Mouse (Mus musculus) liver, embryonic 12.5 days (tissue): ENCODE measurements around the gene Ak3. TPM values are rescaled to one million over a fixed set of nuclear protein-coding genes. Genes with fewer than 3 reads are reported as not detected.
A peak's percentile ranks its signal among the peaks of the same experiment; 100 is the strongest.

Experiments
- ATAC-seq: fragments of 200-750 bp; cut with Nextera tagmentation; 2 replicates; pipeline ENCODE4 v1.8.0; 2017; ENCODE audit warnings: moderate number of reproducible peaks, mild to moderate bottlenecking, moderate library complexity
- H3K27ac ChIP-seq: fragments of 300-500 bp; sonication (generic); 2 replicates; pipeline ENCODE4 v1.5.1; 2016; ENCODE audit warnings: mild to moderate bottlenecking
- H3K27me3 ChIP-seq: fragments of 300-500 bp; sonication (generic); replicated peaks from 2 replicates; pipeline ENCODE4 v1.6.1; 2016; ENCODE audit warnings: mild to moderate bottlenecking, moderate library complexity
- H3K36me3 ChIP-seq: fragments of 300-500 bp; sonication (generic); 2 replicates; pipeline ENCODE4 v1.6.1; 2016; ENCODE audit warnings: mild to moderate bottlenecking, moderate library complexity
- H3K4me1 ChIP-seq: fragments of 300-500 bp; sonication (generic); 2 replicates; pipeline ENCODE4 v1.6.1; 2016
- H3K4me2 ChIP-seq: fragments of 300-500 bp; sonication (generic); 2 replicates; pipeline ENCODE4 v1.6.1; 2016; ENCODE audit warnings: mild to moderate bottlenecking, moderate library complexity
- H3K4me3 ChIP-seq: fragments of 300-500 bp; sonication (generic); 2 replicates; pipeline ENCODE4 v1.5.1; 2016; ENCODE audit warnings: mild to moderate bottlenecking, moderate library complexity
- H3K9ac ChIP-seq: fragments of 300-500 bp; sonication (generic); 2 replicates; pipeline ENCODE4 v1.6.1; 2016; ENCODE audit warnings: mild to moderate bottlenecking, moderate library complexity
- H3K9me3 ChIP-seq: fragments of 300-500 bp; sonication (generic); replicated peaks from 2 replicates; pipeline ENCODE4 v1.6.1; 2016; ENCODE audit warnings: mild to moderate bottlenecking, moderate library complexity
- WGBS: fragments of 180-500 bp; shearing (Covaris S2); methylation state at CpG from one replicate; pipeline ENCODE4 v1.1.7; 2016; ENCODE audit not compliant: insufficient replicate concordance; 5-methylcytosine and 5-hydroxymethylcytosine counted together
- polyA plus RNA-seq: library from polyadenylated mRNA; unstranded; fragments of >200 nt; fragmentation: Nextera tagmentation; extraction: Ambion mirVana; gene quantifications from 2 replicates; pipeline ENCODE4 v1.2.1, GENCODE M21; 2016

The Ak3 gene
- polyA plus RNA-seq, 1 experiment from 2014 or later: 59.3 TPM

DNA sequence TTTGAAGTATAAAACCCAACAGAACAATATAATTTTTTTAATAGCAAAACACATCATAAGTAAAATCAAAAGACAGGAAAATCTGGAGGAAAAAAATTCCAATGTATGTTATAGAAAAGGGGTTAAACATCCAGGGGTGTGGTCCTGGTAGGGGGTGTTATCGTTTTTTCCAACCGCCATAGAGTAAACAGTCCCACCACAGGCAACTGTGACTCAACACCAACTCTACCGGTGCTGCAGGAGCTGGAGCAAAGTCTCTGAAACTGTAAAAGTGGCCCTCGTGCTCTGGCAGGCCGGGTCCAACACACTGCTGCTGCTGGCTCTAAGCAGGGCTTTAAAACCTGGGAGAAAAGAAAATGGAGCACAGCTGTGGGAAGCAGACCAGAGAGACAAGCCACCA, 11.0 kb upstream of the Ak3 start:
- Histone ChIP-seq H3K4me2 (no peak overlapping the region), H3K27me3 (0 out of 2 replicates have a peak, but pooled peaks cover 4% of the 10 kb centered on the region), H3K36me3 (no peaks in the 10 kb centered on the region), H3K9ac (no peak overlapping the region), H3K4me3 (no peak overlapping the region), H3K4me1 (peaks cover 17% of the 10 kb centered on the region), H3K27ac (peak overlapping the region; percentile 34), H3K9me3 (no peaks in the 10 kb centered on the region)
- 51% methylated on average over 5 of the region's 5 CpGs for WGBS
- no peak for ATAC-seq

DNA sequence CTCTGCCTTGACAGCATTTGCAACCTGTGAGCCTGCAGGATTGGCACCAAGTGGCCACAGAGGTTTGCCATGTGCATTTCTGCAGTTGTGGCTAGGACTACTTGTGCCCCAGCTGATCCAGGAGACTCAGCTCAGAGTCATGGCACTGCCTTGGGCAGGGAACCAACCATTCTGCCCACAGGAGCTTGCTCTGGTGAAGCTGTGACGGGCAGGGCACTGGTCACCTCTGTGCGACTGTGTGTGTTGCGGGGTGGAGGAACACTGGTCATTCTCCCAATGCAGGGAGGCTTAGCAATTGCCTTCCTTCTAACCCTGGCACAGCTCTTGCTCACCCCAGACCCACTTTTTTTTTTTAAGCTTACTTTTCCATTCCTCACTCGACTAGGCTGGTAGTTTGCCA, 7.7 kb upstream of the Ak3 start:
- ATAC-seq: no peak
- Histone ChIP-seq H3K4me2 (no peak overlapping the region), H3K36me3 (no peaks in the 10 kb centered on the region), H3K27me3 (0 out of 2 replicates have a peak, but pooled peaks cover 4% of the 10 kb centered on the region), H3K9me3 (no peaks in the 10 kb centered on the region), H3K4me3 (no peak overlapping the region), H3K27ac (no peak overlapping the region), H3K4me1 (peaks cover 35% of the 10 kb centered on the region), H3K9ac (no peak overlapping the region)
- WGBS: 73% methylated on average over 4 of the region's 4 CpGs

DNA sequence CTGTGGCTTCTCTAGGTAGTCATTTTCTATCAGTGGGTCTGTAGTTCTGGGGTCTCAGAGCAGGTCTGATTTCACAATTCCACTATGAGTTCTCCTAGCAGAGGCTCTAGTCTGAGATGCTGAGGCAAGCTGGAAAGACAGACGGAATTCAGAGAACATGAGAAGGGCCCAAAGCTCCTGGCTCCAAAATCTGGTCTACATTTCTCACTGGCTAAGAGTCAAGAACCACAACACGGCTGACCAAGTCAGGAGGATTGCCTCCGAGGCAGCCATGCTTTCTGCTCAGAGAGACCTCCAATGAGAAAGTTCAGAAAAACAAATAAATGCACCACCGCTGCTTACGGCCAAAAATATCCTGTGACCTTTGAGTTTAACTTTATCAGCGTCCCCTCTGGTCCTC, 6.8 kb upstream of the Ak3 start:
- Histone ChIP-seq H3K9ac (no peak overlapping the region), H3K9me3 (no peaks in the 10 kb centered on the region), H3K4me3 (no peak overlapping the region), H3K4me2 (no peak overlapping the region), H3K4me1 (peaks cover 35% of the 10 kb centered on the region), H3K27ac (no peak overlapping the region), H3K36me3 (no peaks in the 10 kb centered on the region), H3K27me3 (0 out of 2 replicates have a peak, but pooled peaks cover 4% of the 10 kb centered on the region)
- ATAC-seq: no peak
- WGBS: 67% methylated on average over 6 of the region's 6 CpGs

DNA sequence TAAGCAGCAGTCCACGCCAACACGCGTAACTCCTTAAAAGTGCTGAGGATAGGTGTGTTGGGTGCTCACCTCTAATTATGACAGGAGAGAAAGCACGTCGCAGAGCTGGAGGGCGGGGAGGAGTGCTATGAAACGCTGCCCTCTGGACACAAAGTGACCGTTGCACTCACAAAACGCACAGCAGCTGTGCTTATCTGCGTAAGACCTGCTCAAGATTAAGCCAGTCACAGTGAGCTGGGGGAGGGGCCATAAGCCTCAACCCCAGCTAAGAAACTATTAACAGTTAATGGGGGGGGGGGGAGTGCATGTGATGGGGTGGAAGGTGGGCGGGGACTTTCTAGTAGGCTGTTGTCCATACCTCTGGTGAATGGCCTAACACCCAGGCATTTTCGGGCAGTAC, 5.0 kb upstream of the Ak3 start:
- Histone ChIP-seq H3K4me1 (peaks cover 42% of the 10 kb centered on the region), H3K27ac (no peak overlapping the region)
- WGBS: 47% methylated on average over 12 of the region's 12 CpGs

DNA sequence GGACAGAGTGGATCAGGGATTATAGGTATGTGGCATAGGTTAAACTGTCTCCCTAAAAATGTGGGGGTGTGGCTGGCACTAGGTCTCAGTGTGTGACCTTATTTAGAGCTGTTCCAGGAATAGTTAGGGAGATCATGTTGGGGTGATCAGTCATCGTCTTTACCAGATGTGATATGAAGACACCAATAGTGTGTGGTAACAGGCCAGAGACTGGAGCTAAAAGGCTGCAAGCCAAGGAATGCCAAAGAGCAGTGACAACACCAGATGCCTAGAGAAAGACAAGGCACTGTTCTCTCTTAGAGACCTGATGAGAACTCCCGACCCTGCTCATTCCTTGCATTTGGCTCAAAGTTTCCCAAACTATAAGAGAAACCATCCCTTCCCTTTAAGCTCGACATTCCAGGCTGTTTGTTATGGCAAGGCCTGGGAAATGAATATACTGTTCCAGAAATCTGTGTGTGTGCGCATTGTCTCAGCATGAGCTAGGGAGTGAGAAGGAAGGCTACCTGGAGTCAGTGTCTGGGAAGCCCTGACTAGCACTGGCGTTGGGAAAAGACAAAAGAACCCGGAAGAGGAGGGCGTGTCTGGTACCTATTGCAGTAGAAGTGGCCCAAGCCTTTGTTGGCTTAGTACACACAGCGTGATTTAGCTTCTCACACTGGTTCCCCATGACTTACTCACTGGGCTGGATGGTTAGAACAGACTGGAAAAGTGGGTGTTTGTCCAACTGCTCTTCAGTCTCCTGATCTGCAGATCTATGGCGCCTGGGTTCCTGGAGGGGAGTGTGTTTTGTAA, 2.6 kb upstream of the Ak3 start:
- Histone ChIP-seq H3K27ac (no peak overlapping the region), H3K4me2 (no peak overlapping the region), H3K9me3 (no peaks in the 10 kb centered on the region), H3K36me3 (no peaks in the 10 kb centered on the region), H3K27me3 (no peaks in the 10 kb centered on the region), H3K4me3 (no peak overlapping the region), H3K9ac (no peak overlapping the region), H3K4me1 (peaks cover 61% of the 10 kb centered on the region)
- WGBS: 70% methylated on average over 9 of the region's 9 CpGs
- ATAC-seq: no peak

More for the DNA sequence above, 5.0 kb upstream of the Ak3 start:
- Histone ChIP-seq H3K27me3 (0 out of 2 replicates have a peak, but pooled peaks cover 4% of the 10 kb centered on the region), H3K4me3 (no peak overlapping the region), H3K9ac (no peak overlapping the region), H3K4me2 (peak overlapping the region; percentile 20; the same call in 1 of the 2 replicates), H3K9me3 (no peaks in the 10 kb centered on the region), H3K36me3 (no peaks in the 10 kb centered on the region)
- ATAC-seq: no peak

DNA sequence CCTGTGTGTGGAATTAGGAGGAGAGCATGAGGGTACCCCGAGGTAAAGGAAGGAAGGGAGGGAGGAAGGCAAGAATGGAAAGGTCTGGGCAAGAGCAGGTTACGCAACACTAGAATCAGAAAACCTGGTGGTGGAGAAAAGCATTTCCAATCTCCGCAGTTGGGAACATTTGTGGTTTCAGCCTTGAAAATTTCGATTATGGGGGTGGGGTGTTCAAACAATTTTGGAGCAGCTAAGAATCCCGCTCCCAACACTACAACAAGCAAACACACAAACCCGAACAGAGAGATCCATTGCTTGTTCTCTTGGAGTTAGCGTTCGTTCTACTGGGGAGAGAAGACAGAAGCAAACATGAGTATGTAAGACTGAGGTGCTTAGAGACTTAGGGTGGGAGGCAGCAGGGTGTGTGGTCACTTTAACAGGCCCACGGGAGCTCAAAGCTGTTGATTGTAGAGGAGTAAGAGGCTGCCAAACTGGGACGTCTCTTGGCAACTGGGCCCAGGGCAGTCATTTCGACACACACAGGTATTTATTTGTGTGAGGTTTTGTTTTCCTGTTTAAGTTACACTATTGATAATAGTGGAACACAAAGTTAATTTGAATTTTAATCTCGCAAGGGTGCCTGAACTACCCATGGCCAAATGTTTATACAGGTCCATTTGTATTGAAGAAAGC, 1.8 kb upstream of the Ak3 start:
- Histone ChIP-seq H3K4me3 (no peak overlapping the region), H3K4me2 (no peak overlapping the region), H3K9ac (no peak overlapping the region), H3K27ac (no peak overlapping the region), H3K27me3 (no peaks in the 10 kb centered on the region), H3K9me3 (no peaks in the 10 kb centered on the region), H3K4me1 (peaks cover 63% of the 10 kb centered on the region), H3K36me3 (no peaks in the 10 kb centered on the region)
- no peak for ATAC-seq
- WGBS: 67% methylated on average over 12 of the region's 12 CpGs

DNA sequence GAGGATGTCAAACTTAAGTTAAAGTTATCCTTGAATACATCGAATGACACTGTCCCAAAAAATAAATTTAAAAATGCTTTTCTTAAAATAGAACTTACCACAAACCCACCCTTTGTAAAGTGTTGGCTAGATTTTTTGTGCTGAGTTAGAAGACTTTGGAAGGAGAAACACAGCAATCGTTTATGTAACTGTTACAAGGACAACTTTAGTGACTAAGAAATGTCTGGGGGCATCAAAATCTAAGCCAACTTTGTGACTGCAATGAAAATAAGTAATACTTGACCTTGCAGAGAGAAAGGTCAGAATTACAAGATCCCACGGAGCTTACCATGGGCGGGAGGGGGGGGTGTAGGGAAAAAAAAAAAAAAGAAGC, 814 bp downstream of the Ak3 start:
- Histone ChIP-seq H3K9me3 (no peaks in the 10 kb centered on the region), H3K27ac (peak overlapping the region; percentile 82), H3K27me3 (no peaks in the 10 kb centered on the region), H3K4me3 (peak overlapping the region; percentile 87), H3K4me1 (peaks cover 48% of the 10 kb centered on the region), H3K4me2 (peak overlapping the region; percentile 91), H3K9ac (peak overlapping the region; percentile 95), H3K36me3 (no peaks in the 10 kb centered on the region)
- 19% methylated on average over 4 of the region's 4 CpGs for WGBS
- ATAC-seq: no peak

DNA sequence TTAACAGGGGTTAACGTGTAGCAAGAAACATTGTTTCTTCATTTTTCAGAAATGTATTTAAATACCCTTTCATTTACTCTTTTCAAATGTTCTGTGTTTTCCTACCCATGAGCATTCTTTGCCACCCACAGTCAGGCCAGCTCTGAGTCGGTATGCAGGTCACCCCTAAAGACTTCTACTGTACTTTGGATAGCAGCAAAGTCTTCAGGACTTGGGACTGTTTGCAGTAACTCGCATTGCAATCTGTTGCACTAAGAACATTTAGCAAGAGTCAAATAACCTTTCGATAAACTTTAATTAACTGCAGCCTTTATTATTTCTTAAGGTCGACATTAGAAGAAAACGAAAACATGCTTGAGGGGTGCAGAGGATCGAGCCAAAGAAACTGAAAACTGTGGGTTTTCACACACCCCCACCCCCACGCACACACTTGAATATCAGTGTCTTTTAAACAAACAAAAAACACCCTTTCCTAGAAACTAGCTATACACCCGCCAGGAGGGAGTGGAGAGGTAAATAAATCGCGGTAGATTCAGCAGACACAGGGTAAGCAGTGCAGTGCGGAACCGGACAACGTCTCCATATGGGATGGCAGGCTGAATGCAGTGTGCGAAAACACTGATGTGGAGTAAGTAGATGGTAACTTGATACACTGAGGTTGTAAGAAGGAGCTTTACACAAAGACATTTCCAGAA, 1.7 kb downstream of the Ak3 start:
- no peak overlapping the region; the same call in 1 of the 2 replicates for H3K27ac ChIP-seq
- ATAC-seq: no peak
- H3K4me1 ChIP-seq: peaks cover 39% of the 10 kb centered on the region
- H3K36me3 ChIP-seq: no peaks in the 10 kb centered on the region
- H3K9me3 ChIP-seq: no peaks in the 10 kb centered on the region
- H3K9ac ChIP-seq: peak overlapping the region; percentile 95
- 51% methylated on average over 15 of the region's 15 CpGs for WGBS
- H3K4me3 ChIP-seq: peak overlapping the region; percentile 87
- H3K27me3 ChIP-seq: no peaks in the 10 kb centered on the region
- peak overlapping the region; percentile 91 for H3K4me2 ChIP-seq

DNA sequence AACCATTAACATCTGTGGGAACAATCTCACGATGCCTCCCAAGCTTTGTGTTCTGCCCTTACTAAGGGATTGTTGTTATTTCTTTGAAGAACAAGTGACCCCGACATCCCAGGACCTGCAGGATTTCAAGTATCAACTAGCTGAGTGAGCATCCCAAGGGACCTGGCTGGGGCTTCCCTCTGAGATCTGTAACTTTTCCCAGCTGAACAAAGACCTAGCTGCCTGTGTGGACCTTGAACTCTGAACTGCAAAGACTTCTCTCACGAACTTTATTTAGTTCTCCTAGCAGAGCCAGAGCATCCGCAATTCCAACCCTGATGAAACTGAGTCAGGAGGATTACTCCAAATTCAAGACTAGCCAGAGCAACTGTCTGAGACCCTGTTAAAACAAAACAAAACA, 2.4 kb downstream of the Ak3 start:
- Histone ChIP-seq H3K4me3 (no peak overlapping the region), H3K9ac (no peak overlapping the region), H3K36me3 (peaks cover under 1% of the 10 kb centered on the region), H3K9me3 (no peaks in the 10 kb centered on the region), H3K27ac (no peak overlapping the region; the same call in 1 of the 2 replicates), H3K4me2 (peak overlapping the region; percentile 91; the same call in 1 of the 2 replicates), H3K4me1 (peaks cover 35% of the 10 kb centered on the region), H3K27me3 (no peaks in the 10 kb centered on the region)
- no peak for ATAC-seq
- 74% methylated on average over 4 of the region's 4 CpGs for WGBS

DNA sequence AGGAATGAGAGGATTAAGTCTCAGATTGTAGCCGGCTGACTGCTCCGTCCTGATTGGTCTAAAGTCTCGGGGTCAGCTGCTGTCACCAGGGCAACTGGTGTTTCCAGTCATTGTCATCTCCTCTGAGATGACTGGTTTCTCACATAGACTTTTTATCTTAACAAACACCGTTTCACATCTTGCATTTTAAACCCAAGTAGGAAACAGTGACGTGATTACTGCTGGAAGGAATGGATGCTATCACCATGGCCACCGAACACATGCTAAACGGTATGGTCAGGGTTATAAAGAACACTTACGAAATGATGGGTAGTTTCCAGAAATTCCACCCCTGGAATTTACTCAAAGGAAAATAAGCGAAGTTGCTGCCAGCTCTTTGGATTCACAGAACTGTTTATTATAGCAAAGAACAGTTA, 3.4 kb downstream of the Ak3 start:
- 63% methylated on average over 9 of the region's 9 CpGs for WGBS
- H3K4me3 ChIP-seq: no peak overlapping the region
- H3K27ac ChIP-seq: no peak overlapping the region
- H3K4me2 ChIP-seq: no peak overlapping the region
- no peak for ATAC-seq
- H3K27me3 ChIP-seq: no peaks in the 10 kb centered on the region
- H3K9me3 ChIP-seq: no peaks in the 10 kb centered on the region
- no peak overlapping the region for H3K9ac ChIP-seq
- H3K36me3 ChIP-seq: peaks cover 10% of the 10 kb centered on the region
- peaks cover 35% of the 10 kb centered on the region for H3K4me1 ChIP-seq

DNA sequence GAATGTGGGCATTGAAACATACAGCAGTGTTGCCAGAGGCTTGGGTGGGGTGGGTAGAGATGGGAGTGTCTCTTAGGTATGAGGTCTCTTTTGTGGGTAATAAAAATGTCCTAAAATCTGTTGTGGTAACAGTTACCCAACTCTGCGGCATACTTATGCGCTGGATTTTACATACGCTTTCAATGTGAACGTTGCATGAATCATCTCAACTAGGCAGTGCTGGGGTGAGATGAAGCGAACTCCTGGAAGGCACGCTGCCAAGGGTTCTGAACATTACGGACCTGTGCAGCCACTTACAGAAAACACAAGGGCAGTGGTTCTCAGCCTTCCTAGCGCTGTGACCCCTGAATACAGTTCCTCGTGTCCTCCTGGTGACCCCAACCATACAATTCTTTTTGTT, 5.1 kb downstream of the Ak3 start:
- Histone ChIP-seq H3K27ac (no peak overlapping the region), H3K9me3 (no peaks in the 10 kb centered on the region), H3K36me3 (peaks cover 20% of the 10 kb centered on the region), H3K4me2 (no peak overlapping the region), H3K9ac (no peak overlapping the region), H3K4me3 (no peak overlapping the region), H3K27me3 (no peaks in the 10 kb centered on the region), H3K4me1 (peaks cover 21% of the 10 kb centered on the region)
- no peak for ATAC-seq
- WGBS: 92% methylated on average over 9 of the region's 9 CpGs

DNA sequence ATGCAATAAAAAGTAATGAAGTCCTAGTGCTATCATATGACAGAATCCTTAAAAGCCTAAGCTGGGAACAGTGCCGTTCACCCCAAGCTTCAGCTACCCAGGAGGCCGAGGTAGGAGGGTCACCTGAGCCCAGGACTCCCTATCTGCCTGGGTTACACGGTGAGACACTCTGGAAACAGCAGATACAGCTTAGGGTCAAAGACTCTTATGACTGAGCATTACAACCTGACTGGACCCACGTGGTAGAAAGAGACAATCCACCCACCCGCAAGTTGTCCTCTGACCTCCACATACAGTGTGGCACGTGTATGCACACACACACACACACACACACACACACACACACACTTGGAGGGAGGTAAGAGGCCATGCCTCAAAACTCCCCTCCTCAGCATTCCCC, 5.6 kb downstream of the Ak3 start:
- Histone ChIP-seq H3K4me2 (no peak overlapping the region), H3K9me3 (no peaks in the 10 kb centered on the region), H3K27me3 (no peaks in the 10 kb centered on the region), H3K4me3 (no peak overlapping the region), H3K36me3 (peaks cover 25% of the 10 kb centered on the region), H3K9ac (no peak overlapping the region), H3K27ac (no peak overlapping the region), H3K4me1 (peaks cover 20% of the 10 kb centered on the region)
- ATAC-seq: no peak
- WGBS: 72% methylated on average over 6 of the region's 6 CpGs
